Mouse (Mus musculus) hindbrain, postnatal 0 days (tissue): Measurements from ENCODE around the gene Bcat2. TPM values are rescaled to one million over a fixed set of nuclear protein-coding genes. Genes with fewer than 3 reads are reported as not detected.

Source experiments
- ATAC-seq: fragments of 200-750 bp; cut with Nextera tagmentation; 2 replicates; pipeline ENCODE4 v1.8.0; 2017; ENCODE audit warnings: mild to moderate bottlenecking, moderate TSS enrichment, moderate library complexity
- DNase-seq: peaks from one replicate; pipeline ENCODE4 v3.0.0-alpha.2; 2015; ENCODE audit warnings: low spot score
- H3K27ac ChIP-seq: fragments of 300-500 bp; sonication (generic); 2 replicates; pipeline ENCODE4 v1.5.1; 2014; ENCODE audit warnings: mild to moderate bottlenecking
- H3K27me3 ChIP-seq: fragments of 300-500 bp; sonication (generic); 2 replicates; pipeline ENCODE4 v1.6.1; 2014; ENCODE audit warnings: low read length, mixed read lengths; ENCODE audit not compliant: insufficient read depth
- H3K36me3 ChIP-seq: fragments of 300-500 bp; sonication (generic); 2 replicates; pipeline ENCODE4 v1.6.1; 2014; ENCODE audit warnings: low read length, mixed read lengths; ENCODE audit not compliant: insufficient read depth
- H3K4me1 ChIP-seq: fragments of 300-500 bp; sonication (generic); 2 replicates; pipeline ENCODE4 v1.6.1; 2014; ENCODE audit warnings: antibody characterized with exemption, low read length, mixed read lengths; ENCODE audit not compliant: insufficient read depth
- H3K4me2 ChIP-seq: fragments of 300-500 bp; sonication (generic); 2 replicates; pipeline ENCODE4 v1.6.1; 2014; ENCODE audit warnings: low read depth, mild to moderate bottlenecking, low read length, moderate library complexity, mixed read lengths
- H3K4me3 ChIP-seq: fragments of 300-500 bp; sonication (generic); 2 replicates; pipeline ENCODE4 v1.5.1; 2014; ENCODE audit warnings: low read length
- H3K9ac ChIP-seq: fragments of 300-500 bp; sonication (generic); replicated peaks from 2 replicates; pipeline ENCODE4 v1.6.1; 2014; ENCODE audit warnings: mild to moderate bottlenecking, low read length, moderate library complexity, mixed read lengths
- H3K9me3 ChIP-seq: fragments of 300-500 bp; sonication (generic); 2 replicates; pipeline ENCODE4 v1.6.1; 2016; ENCODE audit warnings: low read length, mixed read lengths
- CTCF ChIP-seq: IDR thresholded peaks from 2 replicates; pipeline ENCODE4 v1.5.1; 2016; ENCODE audit warnings: antibody characterized with exemption, control low read depth, low read depth
- WGBS: fragments of 180-500 bp; shearing (Covaris S2); extraction: QIAGEN DNeasy Blood & Tissue Kit; methylation state at CpG from one replicate; pipeline ENCODE4 v1.1.7; 2014; 5-methylcytosine and 5-hydroxymethylcytosine counted together
- polyA plus RNA-seq: library from polyadenylated mRNA; unstranded; fragments of >200 nt; fragmentation: Nextera tagmentation; extraction: Ambion mirVana; gene quantifications from 2 replicates; pipeline ENCODE4 v1.2.1, GENCODE M21; 2015
- total RNA-seq: library from RNA; depleted of rRNA; stranded (reverse); fragments of >200 nt; gene quantifications from 2 replicates; pipeline ENCODE4 v1.2.3, GENCODE M21; 2014

Gene Bcat2
- total and polyA plus RNA-seq, 2 experiments from 2014 or later = 17.8 to 19.0 TPM

DNA sequence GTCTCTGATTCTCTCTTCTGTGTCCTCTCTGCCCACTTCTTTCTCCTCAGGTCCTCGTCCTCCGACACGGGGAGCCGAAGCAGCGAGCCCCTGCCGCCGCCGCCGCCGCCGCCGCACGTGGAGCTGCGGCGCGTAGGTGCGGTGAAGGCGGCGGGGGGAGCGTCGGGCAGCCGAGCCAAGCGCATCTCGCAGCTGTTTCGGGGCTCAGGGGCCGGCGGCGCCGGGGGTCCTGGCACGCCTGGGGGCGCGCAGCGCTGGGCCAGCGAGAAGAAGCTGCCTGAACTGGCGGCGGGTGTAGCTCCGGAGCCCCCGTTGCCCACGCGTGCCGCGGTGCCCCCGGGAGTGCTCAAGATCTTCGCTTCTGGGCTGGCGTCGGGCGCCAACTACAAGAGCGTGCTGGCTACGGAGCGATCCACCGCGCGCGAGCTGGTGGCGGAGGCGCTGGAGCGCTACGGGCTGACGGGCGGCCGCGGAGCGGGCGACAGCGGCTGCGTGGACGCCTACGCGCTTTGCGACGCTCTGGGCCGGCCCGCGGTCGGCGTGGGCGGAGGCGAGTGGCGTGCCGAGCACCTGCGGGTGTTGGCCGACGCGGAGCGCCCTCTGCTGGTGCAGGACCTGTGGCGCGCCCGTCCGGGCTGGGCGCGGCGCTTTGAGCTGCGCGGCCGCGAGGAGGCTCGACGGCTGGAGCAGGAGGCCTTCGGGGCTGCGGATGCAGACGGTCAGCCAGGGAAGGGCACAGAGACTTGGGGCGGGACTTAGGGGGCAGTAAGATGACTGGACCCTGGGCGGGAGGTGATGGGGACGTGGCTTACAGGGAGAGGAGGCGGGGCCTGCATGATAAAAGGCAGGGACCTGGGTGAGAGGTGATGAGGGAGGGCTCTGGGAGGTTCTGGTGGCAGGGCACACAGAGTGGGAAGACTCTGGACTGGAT lies 58.7 kb downstream of the Bcat2 start:
- peak overlapping the region; percentile 86 for H3K4me2 ChIP-seq
- DNase-seq (peak; percentile 95), ATAC-seq (peak; percentile 91)
- H3K9me3 ChIP-seq = no peaks in the 10 kb centered on the region
- H3K27me3 ChIP-seq = no peaks in the 10 kb centered on the region
- H3K36me3 ChIP-seq = no peaks in the 10 kb centered on the region
- H3K4me3 ChIP-seq = peak overlapping the region; percentile 53
- peak overlapping the region; percentile 86 for H3K27ac ChIP-seq
- peak; percentile 45; the same call in 1 of the 2 replicates for TF ChIP-seq CTCF
- H3K9ac ChIP-seq = peak overlapping the region; percentile 81
- 1% methylated on average over 93 of the region's 105 CpGs for WGBS
- peaks cover 5% of the 10 kb centered on the region; the same call in 1 of the 2 replicates for H3K4me1 ChIP-seq

DNA sequence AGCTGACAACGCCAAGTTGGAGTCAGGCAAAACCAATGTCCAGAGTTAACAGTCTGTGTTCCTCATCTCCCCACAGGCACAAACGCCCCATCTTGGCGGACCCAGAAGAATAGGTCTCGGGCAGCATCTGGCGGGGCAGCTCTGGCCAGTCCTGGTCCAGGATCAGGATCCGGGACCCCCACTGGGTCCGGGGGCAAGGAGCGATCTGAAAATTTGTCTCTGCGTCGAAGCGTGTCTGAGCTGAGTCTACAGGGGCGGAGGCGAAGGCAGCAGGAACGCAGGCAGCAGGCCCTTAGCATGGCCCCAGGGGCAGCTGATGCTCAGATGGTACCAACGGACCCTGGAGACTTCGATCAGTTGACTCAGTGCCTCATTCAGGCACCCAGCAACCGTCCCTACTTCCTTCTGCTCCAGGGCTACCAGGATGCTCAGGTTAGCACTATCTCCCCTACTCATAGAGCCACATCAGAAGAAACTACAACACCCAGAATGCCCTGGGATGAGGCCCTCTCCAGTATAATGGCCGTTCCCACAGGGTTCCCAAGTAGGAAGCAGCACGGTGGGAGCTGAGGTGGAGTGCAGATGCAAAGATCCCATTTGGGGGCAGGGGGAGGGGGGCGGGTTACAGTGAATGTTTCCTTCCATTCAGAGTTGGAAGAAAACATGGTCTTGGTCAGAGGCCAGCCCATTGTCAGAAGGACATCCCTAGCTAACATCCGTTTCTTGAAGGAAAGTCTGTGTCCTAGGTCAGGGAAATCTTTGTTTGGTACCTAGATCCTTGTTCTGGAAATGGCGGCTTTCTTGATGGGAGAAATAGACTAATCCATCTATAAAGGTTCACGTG lies 60.3 kb downstream of the Bcat2 start:
- 69% methylated on average over 23 of the region's 23 CpGs for WGBS
- DNase-seq = peak; percentile 12
- H3K27me3 ChIP-seq = no peaks in the 10 kb centered on the region
- H3K9me3 ChIP-seq = no peaks in the 10 kb centered on the region
- H3K27ac ChIP-seq = no peak overlapping the region
- H3K4me2 ChIP-seq = no peak overlapping the region
- H3K36me3 ChIP-seq = no peaks in the 10 kb centered on the region
- no peak for TF ChIP-seq CTCF
- H3K4me1 ChIP-seq = peaks cover 5% of the 10 kb centered on the region; the same call in 1 of the 2 replicates
- no peak overlapping the region for H3K9ac ChIP-seq
- no peak overlapping the region for H3K4me3 ChIP-seq
- ATAC-seq = no peak

DNA sequence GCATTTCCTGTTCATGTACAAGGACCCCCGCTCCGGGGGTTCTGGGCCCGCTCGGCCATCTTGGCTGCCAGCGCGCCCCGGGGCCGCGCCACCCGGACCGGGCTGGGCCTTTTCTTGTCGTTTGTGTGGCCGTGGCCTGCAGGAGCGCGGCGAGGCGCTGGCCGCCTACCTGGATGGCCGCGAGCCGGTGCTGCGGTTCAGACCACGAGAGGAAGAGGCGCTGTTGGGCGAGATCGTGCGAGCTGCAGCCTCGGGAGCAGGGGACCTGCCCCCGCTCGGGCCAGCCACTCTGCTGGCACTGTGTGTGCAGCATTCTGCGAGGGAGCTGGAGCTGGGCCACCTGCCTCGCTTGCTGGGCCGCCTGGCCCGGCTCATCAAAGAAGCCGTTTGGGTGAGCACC lies 62.5 kb downstream of the Bcat2 start:
- no peak overlapping the region for H3K27ac ChIP-seq
- 0 out of 2 replicates have a peak overlapping the region, but pooled peaks have one; percentile 4 for H3K9ac ChIP-seq
- ATAC-seq (no peak), DNase-seq (peak; percentile 59)
- peak; percentile 51 for TF ChIP-seq CTCF
- H3K4me1 ChIP-seq = peaks cover 5% of the 10 kb centered on the region; the same call in 1 of the 2 replicates
- no peaks in the 10 kb centered on the region for H3K36me3 ChIP-seq
- H3K9me3 ChIP-seq = no peaks in the 10 kb centered on the region
- H3K27me3 ChIP-seq = no peaks in the 10 kb centered on the region
- H3K4me2 ChIP-seq = peak overlapping the region; percentile 35
- WGBS = 23% methylated on average over 35 of the region's 35 CpGs
- H3K4me3 ChIP-seq = peak overlapping the region; percentile 0; the same call in 1 of the 2 replicates

- Histone ChIP-seq H3K4me3 (no peak overlapping the region), H3K27me3 (no peaks in the 10 kb centered on the region), H3K27ac (no peak overlapping the region), H3K4me1 (0 out of 2 replicates have a peak, but pooled peaks cover 5% of the 10 kb centered on the region), H3K9ac (no peak overlapping the region), H3K9me3 (no peaks in the 10 kb centered on the region), H3K4me2 (no peak overlapping the region), H3K36me3 (no peaks in the 10 kb centered on the region)
- ATAC-seq (no peak), DNase-seq (no peak)
- 88% methylated on average over 11 of the region's 11 CpGs for WGBS
- TF ChIP-seq CTCF = no peak
These were observed 65.2 kb downstream of the Bcat2 start for GRCm38 (mm10) chr7:45634946-45635681.

DNA sequence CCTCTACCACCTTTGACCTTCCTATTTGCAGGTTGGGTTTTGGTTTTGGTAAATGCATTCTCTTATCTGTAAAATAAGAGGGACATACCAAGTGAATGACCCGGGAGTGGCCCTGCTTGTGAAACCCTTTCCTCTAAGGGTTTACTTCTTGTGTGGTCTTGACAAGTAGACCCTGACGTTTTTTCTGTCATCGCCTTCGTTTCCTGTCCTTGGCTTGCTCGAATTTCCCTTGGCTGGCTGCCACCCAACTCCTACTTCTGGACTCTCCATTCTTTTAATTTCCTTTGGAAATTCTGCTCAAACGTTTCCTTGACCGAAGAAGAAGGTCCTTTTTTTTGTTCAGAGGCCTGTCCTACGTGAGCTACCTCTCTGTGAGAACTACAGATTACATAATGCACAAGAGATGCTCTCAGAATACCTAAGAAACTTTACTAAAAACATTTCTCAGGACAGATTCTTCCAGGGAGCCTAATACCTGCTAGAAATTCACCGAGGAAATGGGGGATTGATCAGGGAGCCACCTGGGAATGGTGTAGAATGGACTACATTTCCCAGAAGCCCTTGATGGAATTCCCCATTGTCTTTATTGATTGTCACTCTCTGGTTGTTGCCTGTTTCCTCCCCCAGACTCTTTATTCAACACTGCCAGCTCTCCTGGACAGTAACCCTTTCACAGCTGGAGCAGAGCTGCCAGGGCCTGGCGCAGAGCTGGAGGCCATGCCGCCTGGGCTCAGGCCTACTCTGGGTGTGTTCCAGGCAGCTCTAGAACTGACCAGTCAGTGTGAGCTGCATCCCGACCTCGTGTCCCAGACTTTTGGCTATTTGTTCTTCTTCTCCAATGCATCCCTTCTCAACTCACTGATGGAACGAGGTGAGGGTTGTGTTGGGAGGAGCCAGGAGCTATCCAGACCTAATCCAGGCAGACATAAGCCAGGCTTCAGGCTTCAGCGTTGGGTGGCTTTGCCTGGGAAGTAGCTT lies 66.0 kb downstream of the Bcat2 start:
- Histone ChIP-seq H3K27ac (no peak overlapping the region), H3K36me3 (no peaks in the 10 kb centered on the region), H3K4me1 (0 out of 2 replicates have a peak, but pooled peaks cover 9% of the 10 kb centered on the region), H3K27me3 (no peaks in the 10 kb centered on the region), H3K9me3 (no peaks in the 10 kb centered on the region), H3K4me2 (no peak overlapping the region), H3K9ac (no peak overlapping the region), H3K4me3 (no peak overlapping the region)
- no peak for ATAC-seq
- TF ChIP-seq CTCF = no peak
- 83% methylated on average over 15 of the region's 15 CpGs for WGBS
- no peak for DNase-seq
